Mouse (Mus musculus) urinary bladder, postnatal 14 days (tissue): ENCODE data around the gene Zfpm1.

ENCODE experiments used
- DNase-seq: peaks from one replicate; pipeline ENCODE4 v3.0.0; 2021; ENCODE audit warnings: low spot score

Gene Zfpm1

DNA sequence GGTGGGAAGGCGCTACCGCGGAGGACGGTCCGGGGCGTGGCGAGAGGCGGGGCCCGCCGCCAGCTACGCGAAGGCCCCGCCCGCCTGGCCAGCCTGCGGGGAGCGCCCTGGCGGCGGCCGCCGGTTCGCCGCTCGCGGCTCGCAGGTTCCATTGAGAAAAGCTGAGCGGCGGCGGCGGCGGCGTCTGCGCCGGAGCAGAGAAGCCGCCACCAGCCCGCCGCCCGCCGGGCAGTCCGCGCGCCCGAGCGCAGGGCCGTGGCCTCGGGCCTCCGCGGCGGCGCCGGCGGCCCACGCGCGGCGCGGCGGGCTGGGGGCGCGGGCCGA lies at the start of gene Zfpm1:
Gene Zfpm1 (plus strand): TSS at position 107 of the 324 bp plus-strand sequence.
- DNase-seq = no peak

GRCm38 (mm10) chr8:122234055-122234454 lies 47.9 kb upstream of the Zfpm1 start:
- DNase-seq = peak; percentile 35

DNA sequence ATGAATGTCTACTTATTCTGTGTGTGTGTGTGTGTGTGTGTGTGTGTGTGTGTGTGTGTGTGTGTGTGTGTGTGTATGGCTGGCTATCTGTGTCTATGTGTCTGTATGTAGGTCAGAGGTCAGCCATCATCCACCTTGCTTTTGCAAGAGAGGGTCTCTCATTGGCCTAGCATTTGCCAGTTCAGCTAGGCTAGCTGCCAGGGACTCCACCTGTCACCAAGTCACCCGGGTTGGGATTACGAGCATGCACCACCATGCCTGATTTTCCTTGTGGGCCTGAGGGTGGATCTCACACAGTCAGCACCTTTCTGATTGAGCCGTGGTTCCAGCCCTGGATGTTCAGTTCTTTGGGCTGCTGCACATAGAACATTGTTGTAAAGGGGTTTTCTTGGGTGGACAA lies 45.4 kb upstream of the Zfpm1 start:
- no peak for DNase-seq

DNA sequence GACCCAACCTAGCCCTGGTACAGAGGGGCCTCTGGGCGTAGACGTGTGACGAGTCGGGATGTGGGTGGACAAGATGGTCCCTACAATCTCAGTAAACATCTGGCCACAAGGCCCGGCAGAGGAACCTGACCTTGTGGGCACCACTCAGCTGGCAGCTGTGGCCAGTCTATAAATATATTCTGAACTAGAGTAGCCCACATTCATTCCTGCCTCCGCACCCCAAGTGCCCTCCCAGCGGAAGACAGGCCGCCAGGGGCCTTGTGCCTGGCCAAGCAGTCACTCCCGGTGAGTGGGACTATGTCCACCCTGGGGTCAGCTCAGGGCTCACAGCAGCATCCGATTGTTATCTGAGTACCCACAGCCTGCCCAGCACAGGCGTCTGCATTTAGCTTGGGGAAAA lies 43.7 kb upstream of the Zfpm1 start:
- no peak for DNase-seq

DNA sequence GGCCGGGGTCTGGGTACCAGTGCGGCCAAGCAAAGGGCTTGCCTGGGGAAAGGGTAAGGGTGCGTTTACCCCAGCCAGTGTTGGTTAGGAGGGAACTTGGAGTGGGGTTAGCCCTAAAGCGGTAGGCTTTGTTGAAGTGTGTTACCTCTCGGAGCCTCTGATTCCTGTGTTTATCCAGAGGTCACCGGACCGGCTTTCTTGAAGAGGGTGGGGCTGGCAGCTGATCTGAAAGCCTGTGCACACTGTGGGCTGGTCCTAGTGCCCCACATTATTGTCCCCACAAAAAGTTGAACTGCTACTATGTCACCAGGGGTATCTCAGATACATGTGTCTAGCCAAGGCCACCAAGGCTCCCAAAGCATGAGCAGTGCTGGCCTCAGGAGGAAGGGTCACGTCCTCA lies 43.2 kb upstream of the Zfpm1 start:
- DNase-seq = peak; percentile 31

DNA sequence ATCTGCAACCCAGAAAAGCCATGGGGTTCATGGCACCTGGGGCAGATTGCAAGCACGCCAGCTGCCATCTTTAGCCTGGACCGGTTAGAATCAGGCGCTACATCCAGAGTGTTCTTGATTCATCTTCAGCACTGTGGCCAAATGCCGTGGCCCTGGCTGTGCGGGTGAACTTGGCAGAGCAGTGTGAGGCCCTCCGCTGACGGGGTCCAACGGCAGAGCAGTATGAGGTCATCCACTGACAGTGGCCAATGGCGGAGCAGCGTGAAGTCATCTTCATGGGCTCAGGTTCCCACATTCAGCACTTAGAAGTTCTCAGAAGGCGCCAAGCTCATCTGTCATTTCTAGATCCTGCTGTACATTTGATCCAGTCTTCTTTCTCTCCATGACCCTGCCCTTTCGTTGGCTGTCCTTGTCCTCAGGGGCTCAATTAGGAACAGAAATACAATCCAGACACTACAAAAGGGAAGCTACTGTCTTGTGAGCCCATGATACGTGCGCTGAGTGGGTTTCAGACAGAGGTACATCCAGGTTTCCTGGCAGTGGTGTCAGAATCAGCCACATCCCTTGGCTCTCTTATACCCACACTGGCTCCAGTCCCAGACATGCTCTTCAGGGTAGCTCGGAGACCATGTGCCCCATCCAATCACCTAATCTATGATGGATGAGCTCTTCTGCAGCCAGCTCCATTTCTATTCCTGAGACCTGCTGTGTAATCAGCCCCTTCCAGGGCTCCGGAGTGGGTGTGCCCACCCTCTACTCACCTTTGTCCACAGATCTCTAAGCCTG lies 41.5 kb upstream of the Zfpm1 start:
- DNase-seq = no peak

- no peak for DNase-seq
Observed at GRCm38 (mm10) chr8:122243310-122243709, 38.6 kb upstream of the Zfpm1 start.

- no peak for DNase-seq
Observed at GRCm38 (mm10) chr8:122245161-122245560, 36.8 kb upstream of the Zfpm1 start.

DNA sequence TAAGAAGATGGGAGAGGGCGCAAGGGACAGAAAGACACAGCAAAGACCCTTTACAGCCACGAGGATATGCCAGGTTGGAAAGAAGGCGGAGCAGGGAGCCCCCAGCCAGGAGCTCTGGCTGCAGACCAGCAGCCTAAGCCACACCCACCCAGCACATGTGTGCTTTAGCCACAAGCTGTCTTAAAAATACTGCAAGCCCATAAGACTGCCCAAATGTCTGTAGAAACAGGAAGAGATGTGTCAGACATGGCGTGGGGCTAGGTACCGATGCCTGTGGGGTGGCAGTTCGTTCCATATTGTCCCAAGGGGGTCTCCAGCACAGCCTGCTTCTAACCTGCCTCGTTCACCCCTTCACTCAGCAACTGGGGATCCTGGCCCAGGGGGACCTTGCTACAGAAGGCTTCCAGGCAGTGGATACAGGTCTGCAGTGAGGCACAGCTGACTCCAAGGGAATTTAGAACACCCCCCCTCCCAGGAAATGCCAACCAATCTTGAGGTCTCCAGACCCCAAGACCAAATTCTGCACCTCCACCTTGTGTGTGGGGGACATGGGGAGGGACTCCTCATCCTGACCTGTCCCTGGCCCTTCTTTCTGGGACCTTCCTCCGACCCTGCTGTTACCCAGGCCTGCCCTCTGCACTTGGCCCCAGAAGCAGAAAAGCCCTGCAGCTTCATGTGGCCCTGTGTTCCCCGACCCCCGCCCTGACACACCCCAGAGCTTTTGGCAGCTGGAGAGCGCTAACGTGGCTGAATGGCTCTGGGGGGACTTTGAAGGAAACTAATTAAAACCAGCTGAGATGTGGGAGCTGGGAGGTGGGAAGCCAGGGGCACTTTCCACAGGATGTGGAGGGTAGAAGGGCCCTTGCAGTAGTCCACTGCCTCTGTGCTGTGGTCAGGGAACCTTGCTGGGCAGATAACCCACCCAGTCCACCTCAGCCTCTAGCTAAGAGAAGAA lies 35.4 kb upstream of the Zfpm1 start:
- no peak for DNase-seq

DNA sequence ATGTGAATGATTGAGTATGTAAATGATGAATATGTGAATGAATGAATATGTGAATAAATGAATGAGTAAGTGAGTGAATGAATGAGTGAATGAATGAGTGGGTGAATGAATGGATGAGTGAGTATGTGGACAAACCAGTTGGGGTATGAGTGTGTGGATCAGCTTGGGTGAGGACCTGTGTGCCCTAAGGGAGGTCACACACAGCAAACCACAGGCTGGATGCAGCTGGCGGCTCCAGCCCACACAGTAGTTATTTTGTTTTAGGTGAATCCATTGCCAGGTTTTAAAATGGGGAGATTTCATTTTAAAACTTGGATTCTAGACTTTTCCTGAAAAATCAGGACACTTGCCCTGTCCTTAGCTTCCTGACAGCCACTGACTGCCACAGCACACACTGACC lies 30.2 kb upstream of the Zfpm1 start:
- DNase-seq = no peak

DNA sequence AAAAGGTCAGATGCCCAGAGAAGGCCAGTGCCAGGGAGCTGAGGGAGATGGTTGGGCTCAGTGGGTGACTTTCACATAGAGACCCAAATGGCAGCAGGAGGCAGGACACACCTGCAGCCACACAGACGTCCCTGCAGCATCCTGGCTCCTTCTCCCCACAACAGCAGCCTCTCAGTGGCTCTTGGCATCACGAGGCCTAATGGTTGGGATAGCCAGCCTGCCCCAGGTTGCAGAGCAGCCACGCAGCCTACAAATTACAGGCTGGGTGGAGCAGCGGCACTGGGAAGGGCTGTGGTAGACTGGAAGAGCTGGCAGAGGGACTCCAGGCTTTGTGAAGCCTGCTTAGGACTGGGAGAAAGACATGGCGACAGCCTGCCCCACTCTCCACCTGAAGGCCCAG lies 29.6 kb upstream of the Zfpm1 start:
- no peak for DNase-seq

GRCm38 (mm10) chr8:122259351-122259750 lies 22.6 kb upstream of the Zfpm1 start:
- peak; percentile 74 for DNase-seq

GRCm38 (mm10) chr8:122260755-122261154 lies 21.2 kb upstream of the Zfpm1 start:
- DNase-seq = no peak

- DNase-seq = no peak
Observed at GRCm38 (mm10) chr8:122262835-122263234, 19.1 kb upstream of the Zfpm1 start.

- DNase-seq = no peak
Observed at GRCm38 (mm10) chr8:122264243-122264642, 17.7 kb upstream of the Zfpm1 start.

DNA sequence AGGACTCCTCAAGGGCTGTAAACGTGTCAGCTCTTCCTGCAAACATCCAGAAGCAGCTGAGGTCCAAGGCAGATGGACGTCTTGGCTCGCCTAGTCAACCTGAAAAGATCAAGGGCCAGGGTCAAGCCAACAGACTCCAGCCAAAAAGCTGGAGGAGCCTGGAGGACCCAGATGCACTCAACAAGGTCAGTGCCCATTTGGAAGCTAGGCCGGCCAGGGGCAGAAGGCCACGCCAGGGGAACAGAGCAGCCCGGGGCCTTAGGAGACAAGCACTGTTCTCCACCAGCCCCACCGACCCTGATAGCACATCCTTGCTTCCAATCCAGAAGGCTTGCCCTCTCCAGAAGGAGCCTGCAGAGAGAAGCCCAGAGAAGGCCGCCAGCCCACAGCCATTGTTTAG lies 16.4 kb upstream of the Zfpm1 start:
- no peak for DNase-seq

GRCm38 (mm10) chr8:122266867-122267266 lies 15.1 kb upstream of the Zfpm1 start:
- DNase-seq = no peak

GRCm38 (mm10) chr8:122268861-122269260 lies 13.1 kb upstream of the Zfpm1 start:
- DNase-seq = no peak

DNA sequence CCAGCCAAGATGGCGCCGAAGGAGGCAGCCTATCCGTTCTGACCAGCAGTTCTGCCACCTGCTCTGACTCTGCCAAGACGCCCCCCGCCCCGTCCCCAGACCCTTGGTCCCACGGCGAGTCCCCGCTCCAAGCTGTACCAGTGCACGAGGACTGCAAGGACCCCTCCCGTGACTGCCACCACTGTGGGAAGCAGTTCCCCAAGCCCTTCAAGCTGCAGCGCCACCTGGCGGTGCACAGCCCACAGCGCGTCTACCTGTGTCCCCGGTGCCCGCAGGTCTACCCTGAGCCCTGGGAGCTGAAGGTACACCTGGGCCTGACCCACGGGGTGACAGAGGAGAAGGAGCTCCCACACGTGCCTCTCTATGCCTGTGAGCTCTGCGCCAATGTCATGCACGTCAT lies 12.5 kb upstream of the Zfpm1 start:
- peak; percentile 80 for DNase-seq

DNA sequence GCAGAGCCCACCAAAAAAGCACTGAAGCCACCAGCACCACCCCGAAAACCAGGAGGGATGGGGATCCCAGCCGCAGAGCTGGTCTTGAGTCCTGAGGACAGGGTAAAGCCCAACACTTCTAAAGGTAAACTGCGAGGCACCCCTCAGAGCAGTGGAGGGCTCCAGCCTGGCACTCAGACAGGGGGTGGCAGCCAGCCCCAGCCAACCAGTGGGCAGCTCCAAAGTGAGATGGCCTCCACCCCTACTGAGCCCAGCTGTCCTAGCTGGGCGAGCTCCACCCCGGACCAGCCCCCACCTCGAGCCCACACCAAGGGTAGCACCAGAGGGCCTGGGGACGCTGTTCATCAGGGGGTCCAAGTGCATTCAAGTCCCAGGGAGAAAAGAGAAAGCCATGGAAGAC lies 11.4 kb upstream of the Zfpm1 start:
- DNase-seq = no peak

GRCm38 (mm10) chr8:122273152-122273551 lies 8.8 kb upstream of the Zfpm1 start:
- DNase-seq = peak; percentile 77

DNA sequence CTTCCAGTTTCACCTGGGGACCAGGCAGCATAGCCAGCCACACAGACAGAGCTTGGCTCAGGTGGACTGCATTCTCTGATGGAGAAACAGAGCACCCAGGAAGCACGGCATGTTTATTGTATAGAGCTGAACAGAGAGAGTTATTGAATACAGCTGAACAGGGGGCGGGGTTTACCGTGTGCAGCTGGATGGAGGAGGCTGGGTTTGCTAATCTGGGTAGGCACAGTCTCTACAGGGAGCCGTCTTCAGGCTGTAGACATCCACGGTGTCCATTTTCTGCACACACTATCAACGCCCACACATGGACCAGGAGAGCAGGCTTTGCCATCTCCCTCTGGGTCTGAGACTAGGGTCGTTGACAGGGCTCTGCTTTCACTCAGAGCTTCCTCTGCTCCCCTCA lies 8.1 kb upstream of the Zfpm1 start:
- DNase-seq = no peak

DNA sequence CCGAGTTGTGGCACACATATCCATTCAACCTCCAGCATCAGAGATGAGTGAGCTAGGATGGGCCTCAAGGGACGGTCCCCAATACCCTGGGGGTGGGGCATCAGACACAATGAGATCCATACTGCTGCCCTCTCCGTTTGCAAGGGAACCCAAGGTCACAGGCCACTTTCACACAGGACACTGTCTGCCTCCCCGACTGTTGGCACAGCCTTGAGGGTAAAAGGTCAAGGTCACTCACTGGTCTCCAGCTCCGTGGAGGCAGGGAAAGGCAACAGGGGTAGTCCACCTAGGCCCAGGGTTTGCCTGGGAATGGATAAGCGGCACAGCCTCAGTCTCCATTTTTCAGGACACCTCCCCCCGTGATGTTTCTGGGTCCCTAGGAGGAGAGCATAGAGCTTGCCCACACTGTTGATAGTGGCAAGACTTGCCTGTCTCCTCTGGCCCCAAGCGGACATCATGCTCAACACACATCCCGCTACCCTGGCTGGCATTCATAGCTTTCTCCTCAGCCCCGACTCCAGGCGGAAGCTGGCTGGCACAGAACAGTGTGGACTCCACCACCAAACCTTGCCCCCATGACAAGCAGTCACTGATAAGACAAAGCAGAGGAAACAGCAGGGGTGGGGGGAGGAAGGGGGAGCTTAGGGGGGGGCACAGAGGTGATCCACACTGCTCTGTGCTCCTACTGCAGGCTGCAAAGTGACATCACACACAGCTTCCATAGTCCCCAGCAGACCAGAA lies 7.1 kb upstream of the Zfpm1 start:
- DNase-seq = no peak
